Mouse (Mus musculus) embryonic facial prominence, embryonic 10.5 days (tissue): Measurements from ENCODE around the gene Taok3. TPM values are rescaled to one million over a fixed set of nuclear protein-coding genes. Genes with fewer than 3 reads are reported as not detected.

ENCODE experiments used
- DNase-seq: peaks from one replicate; pipeline ENCODE4 v3.0.0-alpha.2; 2017; ENCODE audit warnings: low spot score
- H3K27ac ChIP-seq: fragments of 300-500 bp; sonication (generic); replicated peaks from 2 replicates; pipeline ENCODE4 v1.5.1; 2016; ENCODE audit warnings: mild to moderate bottlenecking
- H3K27me3 ChIP-seq: fragments of 300-500 bp; sonication (generic); replicated peaks from 2 replicates; pipeline ENCODE4 v1.6.1; 2016; ENCODE audit warnings: low read depth, mild to moderate bottlenecking; ENCODE audit not compliant: poor library complexity, severe bottlenecking
- H3K36me3 ChIP-seq: fragments of 300-500 bp; sonication (generic); replicated peaks from 2 replicates; pipeline ENCODE4 v1.6.1; 2016; ENCODE audit warnings: mild to moderate bottlenecking, moderate library complexity
- H3K4me1 ChIP-seq: fragments of 300-500 bp; sonication (generic); 2 replicates; pipeline ENCODE4 v1.6.1; 2016
- H3K4me3 ChIP-seq: fragments of 300-500 bp; sonication (generic); 2 replicates; pipeline ENCODE4 v1.5.1; 2016; ENCODE audit warnings: mild to moderate bottlenecking, moderate library complexity
- H3K9me3 ChIP-seq: fragments of 300-500 bp; sonication (generic); 2 replicates; pipeline ENCODE4 v1.6.1; 2016; ENCODE audit warnings: mild to moderate bottlenecking
- WGBS: fragments of 180-500 bp; shearing (Covaris S2); methylation state at CpG from one replicate; pipeline ENCODE4 v1.1.7; 2016; 5-methylcytosine and 5-hydroxymethylcytosine counted together
- polyA plus RNA-seq: library from polyadenylated mRNA; unstranded; fragments of >200 nt; fragmentation: Nextera tagmentation; extraction: Ambion mirVana; gene quantifications from 2 replicates; pipeline ENCODE4 v1.2.1, GENCODE M21; 2016

The Taok3 gene
- polyA plus RNA-seq, 1 experiment from 2014 or later, result 8.1 TPM

DNA sequence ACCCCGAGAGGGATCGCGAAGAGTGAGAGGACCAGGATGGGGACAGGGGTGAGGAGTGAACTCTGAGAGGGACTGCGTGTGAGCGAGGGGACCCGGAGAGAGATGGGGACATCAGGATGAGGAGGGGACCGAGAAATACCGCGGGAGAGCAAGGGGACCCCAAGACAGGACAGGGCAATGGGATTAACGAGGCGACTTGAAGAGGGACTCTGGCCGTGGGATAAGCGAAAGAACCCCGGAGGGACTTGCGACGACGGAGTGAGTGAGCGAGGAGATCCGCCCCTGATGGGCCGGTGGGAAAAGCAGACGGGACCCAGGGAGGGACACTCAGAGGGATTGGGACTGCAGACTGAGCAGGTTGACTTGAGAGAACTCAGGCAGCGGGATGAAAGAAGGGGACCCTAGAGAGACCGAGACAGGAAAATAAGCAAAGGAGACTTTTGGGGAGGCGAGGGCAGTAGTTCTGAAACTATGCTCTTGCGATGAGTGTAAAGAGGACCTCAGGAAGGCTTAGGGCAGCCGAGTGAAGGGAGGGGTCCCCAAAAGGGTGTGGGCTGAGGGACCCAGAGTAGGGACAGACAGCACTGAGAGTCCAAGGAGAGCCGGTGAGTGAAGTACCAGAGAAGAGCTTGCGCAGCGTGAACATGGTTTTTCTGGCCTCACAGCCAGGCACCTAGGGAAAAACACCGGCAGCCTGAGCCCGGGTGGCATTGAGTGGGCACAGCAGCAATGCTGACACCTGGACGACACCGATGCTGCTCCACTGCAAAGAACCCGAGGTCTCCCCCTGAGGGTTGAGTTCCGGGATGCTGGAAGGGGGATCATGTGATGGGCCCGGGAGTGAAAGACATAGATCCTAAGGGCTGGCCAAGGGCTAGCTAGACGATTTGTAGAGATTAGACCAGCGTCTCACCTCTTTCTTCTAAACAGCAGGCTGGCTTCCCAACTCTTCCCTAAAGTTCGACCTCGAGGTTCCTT lies 849 bp downstream of the Taok3 start:
- Histone ChIP-seq H3K4me3 (peak overlapping the region; percentile 88), H3K27ac (peak overlapping the region; percentile 54; the same call in 1 of the 2 replicates), H3K36me3 (no peaks in the 10 kb centered on the region), H3K9me3 (no peaks in the 10 kb centered on the region), H3K27me3 (peaks cover 27% of the 10 kb centered on the region), H3K4me1 (peaks cover 31% of the 10 kb centered on the region)
- DNase-seq, result peak; percentile 23
- WGBS, result 1% methylated on average over 40 of the region's 40 CpGs

DNA sequence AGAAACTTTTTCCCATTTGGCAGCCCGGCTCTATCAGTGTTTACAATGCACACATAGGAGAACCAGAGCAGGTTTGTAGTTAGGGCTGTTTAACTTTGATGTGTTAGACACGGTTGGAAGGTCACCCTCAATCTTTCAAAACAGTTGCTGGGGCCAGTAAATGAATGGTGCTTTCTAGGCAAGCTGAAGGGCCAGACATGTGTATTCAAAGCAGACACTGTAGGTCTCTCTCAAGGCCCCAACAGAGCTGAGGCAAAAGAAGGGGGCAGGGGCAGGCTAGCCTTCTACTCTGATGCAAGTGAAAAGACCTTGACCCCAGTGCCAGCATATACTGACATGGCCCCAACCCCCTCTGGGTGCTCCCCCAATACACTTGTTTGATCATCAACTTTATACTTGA lies 1.7 kb downstream of the Taok3 start:
- H3K36me3 ChIP-seq, result no peaks in the 10 kb centered on the region
- peaks cover 27% of the 10 kb centered on the region for H3K27me3 ChIP-seq
- peaks cover 26% of the 10 kb centered on the region for H3K4me1 ChIP-seq
- 10% methylated on average over 2 of the region's 2 CpGs for WGBS
- H3K4me3 ChIP-seq, result peak overlapping the region; percentile 88; the same call in 1 of the 2 replicates
- no peak for DNase-seq
- no peaks in the 10 kb centered on the region for H3K9me3 ChIP-seq
- H3K27ac ChIP-seq, result no peak overlapping the region

GRCm38 (mm10) chr5:117123102-117123501 lies 3.2 kb downstream of the Taok3 start:
- 92% methylated on average over 6 of the region's 6 CpGs for WGBS
- no peak for DNase-seq
- H3K4me3 ChIP-seq, result no peak overlapping the region

GRCm38 (mm10) chr5:117123840-117124239 lies 3.9 kb downstream of the Taok3 start:
- no peak for DNase-seq
- H3K4me1 ChIP-seq, result peaks cover 24% of the 10 kb centered on the region
- no peak overlapping the region for H3K4me3 ChIP-seq
- H3K27me3 ChIP-seq, result peaks cover 27% of the 10 kb centered on the region
- no peaks in the 10 kb centered on the region for H3K9me3 ChIP-seq
- H3K36me3 ChIP-seq, result no peaks in the 10 kb centered on the region
- WGBS, result 88% methylated on average over 4 of the region's 4 CpGs
- H3K27ac ChIP-seq, result no peak overlapping the region

More at GRCm38 (mm10) chr5:117123102-117123501, 3.2 kb downstream of the Taok3 start:
- Histone ChIP-seq H3K9me3 (no peaks in the 10 kb centered on the region), H3K4me1 (peaks cover 26% of the 10 kb centered on the region), H3K27me3 (peaks cover 27% of the 10 kb centered on the region), H3K27ac (no peak overlapping the region), H3K36me3 (no peaks in the 10 kb centered on the region)

DNA sequence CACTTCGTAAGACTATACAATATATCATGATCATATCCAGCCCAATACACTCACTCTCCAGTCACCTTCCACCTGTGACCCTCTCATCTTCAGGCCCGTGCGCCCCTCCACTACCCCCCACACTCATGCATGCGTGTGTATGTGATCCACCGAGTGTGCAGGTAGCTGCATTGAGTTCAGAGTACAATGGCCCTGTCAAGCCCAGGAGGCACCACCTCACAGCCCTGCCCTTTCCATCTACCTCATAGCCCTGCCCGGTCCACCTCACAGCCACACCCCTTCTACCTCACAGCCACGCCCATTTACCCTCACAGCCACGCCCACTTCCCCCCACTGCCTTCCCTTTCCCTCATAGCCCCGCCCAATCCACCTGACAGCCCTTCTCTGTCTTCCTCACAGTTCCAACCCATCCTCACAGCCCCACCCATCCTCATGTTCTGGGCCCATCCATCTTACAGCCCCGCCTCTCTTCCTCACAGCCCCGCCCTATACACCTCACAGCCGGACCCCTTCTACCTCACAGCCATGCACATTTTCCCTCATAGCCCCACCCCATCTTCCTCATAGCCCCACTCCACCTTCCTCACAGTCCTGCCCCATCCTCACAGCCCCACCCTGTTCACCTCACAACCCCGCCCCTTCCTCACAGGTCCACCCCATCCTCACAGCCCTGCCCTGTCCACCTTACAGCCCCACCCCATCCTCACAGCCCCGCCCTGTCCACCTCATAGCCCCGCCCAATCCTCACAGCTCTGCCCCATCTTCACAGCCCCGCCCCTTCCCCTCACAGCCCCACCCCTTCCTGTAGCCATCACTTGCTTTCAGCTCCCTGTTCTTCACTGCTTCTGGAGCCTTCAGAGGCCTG lies 5.8 kb downstream of the Taok3 start:
- 81% methylated on average over 16 of the region's 16 CpGs for WGBS
- no peaks in the 10 kb centered on the region for H3K9me3 ChIP-seq
- H3K4me3 ChIP-seq, result no peak overlapping the region
- H3K27me3 ChIP-seq, result peaks cover 23% of the 10 kb centered on the region
- no peaks in the 10 kb centered on the region for H3K36me3 ChIP-seq
- no peak for DNase-seq
- H3K27ac ChIP-seq, result no peak overlapping the region
- peaks cover 11% of the 10 kb centered on the region for H3K4me1 ChIP-seq

DNA sequence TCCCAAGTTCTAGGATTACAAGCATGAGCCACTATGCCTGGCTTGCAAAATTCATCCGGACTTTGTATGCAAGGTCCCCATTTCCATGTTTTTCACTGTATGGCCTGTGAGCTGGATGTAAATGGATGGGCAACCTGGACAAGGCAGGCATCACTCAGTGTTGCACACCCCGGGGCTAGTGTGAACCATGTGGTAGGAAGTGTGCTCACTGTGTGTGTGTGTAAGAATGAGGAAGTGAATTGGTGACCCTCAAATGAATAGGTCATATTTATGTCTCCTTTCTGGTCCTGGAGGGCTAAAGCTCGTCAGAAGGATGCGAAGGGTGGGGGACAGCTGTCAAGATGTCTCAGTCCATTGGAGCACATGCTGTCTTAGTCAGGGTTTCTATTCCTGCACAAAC lies 7.1 kb downstream of the Taok3 start:
- no peaks in the 10 kb centered on the region for H3K4me1 ChIP-seq
- H3K4me3 ChIP-seq, result no peak overlapping the region
- no peak for DNase-seq
- H3K9me3 ChIP-seq, result no peaks in the 10 kb centered on the region
- no peak overlapping the region for H3K27ac ChIP-seq
- peaks cover 9% of the 10 kb centered on the region for H3K27me3 ChIP-seq
- H3K36me3 ChIP-seq, result no peaks in the 10 kb centered on the region
- 82% methylated on average over 4 of the region's 4 CpGs for WGBS

DNA sequence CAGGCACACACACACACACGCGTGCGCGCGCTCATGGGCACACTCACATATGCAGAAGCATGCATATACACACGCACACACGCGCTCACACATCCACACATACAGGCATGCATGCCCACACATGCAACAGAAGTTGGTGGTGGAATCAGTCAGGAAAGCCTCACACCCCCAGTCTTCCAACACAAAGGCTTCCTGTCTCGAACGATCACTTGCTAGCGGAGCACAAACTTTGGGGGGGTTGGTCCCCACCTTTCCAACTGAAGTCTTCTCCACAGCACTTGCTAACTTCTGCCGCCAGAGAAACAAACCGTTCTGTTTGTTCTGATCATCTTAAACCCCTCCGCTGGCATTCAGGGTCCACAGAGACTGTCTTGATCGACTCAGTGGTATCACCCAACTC lies 10.8 kb downstream of the Taok3 start:
- no peak for DNase-seq
- WGBS, result 94% methylated on average over 15 of the region's 15 CpGs
- Histone ChIP-seq H3K4me1 (peaks cover 9% of the 10 kb centered on the region), H3K27ac (no peak overlapping the region), H3K9me3 (no peaks in the 10 kb centered on the region), H3K36me3 (no peaks in the 10 kb centered on the region), H3K4me3 (no peak overlapping the region), H3K27me3 (no peaks in the 10 kb centered on the region)

- no peaks in the 10 kb centered on the region for H3K9me3 ChIP-seq
- 85% methylated on average over 17 of the region's 17 CpGs for WGBS
- no peak for DNase-seq
- peaks cover 23% of the 10 kb centered on the region for H3K4me1 ChIP-seq
- H3K36me3 ChIP-seq, result no peaks in the 10 kb centered on the region
- no peaks in the 10 kb centered on the region for H3K27me3 ChIP-seq
- peak overlapping the region; percentile 51; the same call in 1 of the 2 replicates for H3K27ac ChIP-seq
- H3K4me3 ChIP-seq, result no peak overlapping the region
Measured at GRCm38 (mm10) chr5:117133446-117134065, 13.6 kb downstream of the Taok3 start.

DNA sequence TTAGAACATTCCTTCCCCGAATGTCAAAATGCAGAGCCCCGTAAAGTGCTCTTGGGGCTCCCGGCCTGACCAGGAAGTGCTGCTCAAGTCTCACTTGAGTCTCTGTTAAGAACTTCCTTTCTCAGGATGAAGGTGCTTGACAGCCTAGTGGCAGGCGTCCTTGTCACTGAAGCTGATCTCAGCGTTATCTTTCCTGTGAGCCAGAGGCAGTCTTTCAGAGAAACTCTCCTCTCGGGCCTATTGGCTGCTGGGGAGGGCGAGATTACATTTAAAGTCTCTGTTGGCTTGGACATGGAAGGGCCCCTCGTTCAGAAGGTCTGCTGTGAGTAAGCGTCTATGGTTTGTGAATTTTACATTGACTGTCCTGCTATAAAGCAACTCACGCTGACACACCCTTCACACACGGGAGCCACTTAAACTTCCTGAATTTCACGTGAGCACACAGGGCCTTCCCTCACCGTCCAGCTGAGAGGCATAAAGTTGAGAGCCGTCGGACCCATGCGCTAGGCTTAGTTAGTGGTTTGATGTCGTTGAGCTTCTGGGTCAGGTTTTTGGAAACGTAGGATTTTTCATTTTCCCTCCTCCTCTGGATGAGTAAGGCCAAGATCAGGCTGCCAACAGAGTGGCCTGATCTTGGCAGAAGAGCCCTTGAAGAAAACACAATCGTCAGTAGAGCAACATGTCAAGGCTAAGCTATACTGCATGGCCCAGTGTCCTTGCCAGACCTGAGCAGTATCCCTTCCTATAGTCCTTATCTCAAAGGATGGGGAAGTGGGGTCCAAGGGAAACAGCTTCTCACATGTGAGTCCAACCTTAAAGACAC lies 14.3 kb downstream of the Taok3 start:
- no peak for DNase-seq
- no peaks in the 10 kb centered on the region for H3K9me3 ChIP-seq
- peaks cover 29% of the 10 kb centered on the region for H3K4me1 ChIP-seq
- H3K27ac ChIP-seq, result no peak overlapping the region
- H3K27me3 ChIP-seq, result no peaks in the 10 kb centered on the region
- WGBS, result 80% methylated on average over 19 of the region's 19 CpGs
- no peak overlapping the region for H3K4me3 ChIP-seq
- H3K36me3 ChIP-seq, result no peaks in the 10 kb centered on the region

GRCm38 (mm10) chr5:117134889-117135456 lies 15.0 kb downstream of the Taok3 start:
- peak overlapping the region; percentile 16 for H3K27ac ChIP-seq
- 0 out of 2 replicates have a peak overlapping the region, but pooled peaks have one; percentile 25 for H3K4me3 ChIP-seq

GRCm38 (mm10) chr5:117135869-117136268 lies 15.9 kb downstream of the Taok3 start:
- H3K27ac ChIP-seq, result peak overlapping the region; percentile 16
- H3K36me3 ChIP-seq, result no peaks in the 10 kb centered on the region
- peak overlapping the region; percentile 25 for H3K4me3 ChIP-seq
- peaks cover 41% of the 10 kb centered on the region for H3K4me1 ChIP-seq
- no peaks in the 10 kb centered on the region for H3K27me3 ChIP-seq
- DNase-seq, result peak; percentile 63
- WGBS, result 30% methylated on average over 9 of the region's 9 CpGs
- H3K9me3 ChIP-seq, result no peaks in the 10 kb centered on the region

More at GRCm38 (mm10) chr5:117134889-117135456, 15.0 kb downstream of the Taok3 start:
- Histone ChIP-seq H3K4me1 (peaks cover 34% of the 10 kb centered on the region), H3K36me3 (no peaks in the 10 kb centered on the region), H3K27me3 (no peaks in the 10 kb centered on the region), H3K9me3 (no peaks in the 10 kb centered on the region)
- 77% methylated on average over 3 of the region's 3 CpGs for WGBS
- DNase-seq, result no peak
